Mouse (Mus musculus) embryonic fibroblast, embryonic 13.5 days (primary cell): ENCODE results near the gene Zfp146.
"Not testable (repeated sequence)": the region's sequence is repeated elsewhere in the genome, so short reads cannot be mapped to it uniquely, and the experiment has no call there.

ENCODE experiments used
- CTCF ChIP-seq: IDR thresholded peaks from 2 replicates; pipeline ENCODE4 v1.5.1; 2011; ENCODE audit warnings: mild to moderate bottlenecking, control low read depth, low read length, moderate library complexity, borderline replicate concordance; ENCODE audit not compliant: insufficient read depth
- POLR2A ChIP-seq: IDR thresholded peaks from 2 replicates; pipeline ENCODE4 v1.6.1; 2011; ENCODE audit warnings: low read depth, mild to moderate bottlenecking, control low read depth, low read length, moderate library complexity

GRCm38 (mm10) chr7:30183189-30183588, 13.6 kb upstream of the Zfp146 start:
- not testable (repeated sequence) for TF ChIP-seq POLR2A, CTCF
